Mouse (Mus musculus) MEL (cell line): ENCODE data around the gene Rftn1. TPM values are rescaled to one million over a fixed set of nuclear protein-coding genes. Genes with fewer than 3 reads are reported as not detected.

Experiments
- DNase-seq: peaks from one replicate; pipeline ENCODE4 v3.0.0; 2011; ENCODE audit warnings: low read depth, low spot score
- H3K27ac ChIP-seq: 2 replicates; pipeline ENCODE4 v1.5.1; 2012; ENCODE audit warnings: low read depth, mild to moderate bottlenecking, control low read depth, low read length, moderate library complexity; ENCODE audit not compliant: control insufficient read depth
- H3K27me3 ChIP-seq, 2 experiments: fragments of 150-350 bp in 1 of 2; sonication (generic) in 1 of 2; 2 replicates each; pipeline ENCODE4 v1.6.1; 2012; ENCODE audit warnings: low read length in 2 of 2, mild to moderate bottlenecking in 2 of 2, improper control_type of control experiment in 1 of 2, moderate library complexity in 1 of 2; ENCODE audit not compliant: insufficient read depth in 2 of 2, control insufficient read depth in 1 of 2
- H3K36me3 ChIP-seq, 2 experiments: 2 replicates each; pipeline ENCODE4 v1.6.1; 2012 to 2014; ENCODE audit warnings: low read length in 2 of 2, improper control_type of control experiment in 1 of 2, inconsistent platforms in 1 of 2, mild to moderate bottlenecking in 1 of 2; ENCODE audit not compliant: insufficient read depth in 2 of 2, control insufficient read depth in 1 of 2
- H3K4me1 ChIP-seq, 2 experiments: fragments of 150-350 bp in 1 of 2; sonication (generic) in 1 of 2; 2 replicates each; pipeline ENCODE4 v1.6.1; 2012; ENCODE audit warnings: low read length in 2 of 2, improper control_type of control experiment in 1 of 2, mild to moderate bottlenecking in 1 of 2; ENCODE audit not compliant: insufficient read depth in 2 of 2, control insufficient read depth in 1 of 2
- H3K4me3 ChIP-seq, 2 experiments: fragments of 150-350 bp in 1 of 2; sonication (generic) in 1 of 2; 2 replicates each; pipeline ENCODE4 v1.5.1; 2012; ENCODE audit warnings: low read depth in 2 of 2, low read length in 2 of 2, mild to moderate bottlenecking in 2 of 2, moderate library complexity in 2 of 2, control low read depth in 1 of 2, improper control_type of control experiment in 1 of 2; ENCODE audit not compliant: control insufficient read depth in 1 of 2, insufficient read depth in 1 of 2
- H3K79me2 ChIP-seq: 2 replicates; pipeline ENCODE4 v1.6.1; 2012; ENCODE audit warnings: mild to moderate bottlenecking, low read length, moderate library complexity; ENCODE audit not compliant: control insufficient read depth, poor library complexity, insufficient read depth
- H3K9ac ChIP-seq: 2 replicates; pipeline ENCODE4 v1.6.1; 2012; ENCODE audit warnings: low read depth, mild to moderate bottlenecking, control low read depth, low read length, moderate library complexity; ENCODE audit not compliant: control insufficient read depth, poor library complexity, severe bottlenecking
- H3K9me3 ChIP-seq: fragments of 150-350 bp; sonication (generic); replicated peaks from 2 replicates; pipeline ENCODE4 v1.6.1; 2012; ENCODE audit warnings: mild to moderate bottlenecking, low read length, improper control_type of control experiment, moderate library complexity; ENCODE audit not compliant: insufficient read depth
- ETS1 ChIP-seq: IDR thresholded peaks from 2 replicates; pipeline ENCODE4 v1.6.1; 2012; ENCODE audit warnings: low read depth, mild to moderate bottlenecking, inconsistent platforms, low read length, improper control_type of control experiment, moderate library complexity
- HCFC1 ChIP-seq: IDR thresholded peaks from 2 replicates; pipeline ENCODE4 v1.6.1; 2012; ENCODE audit warnings: low read depth, mild to moderate bottlenecking, inconsistent platforms, low read length, improper control_type of control experiment, moderate library complexity
- KAT2A ChIP-seq: conservative IDR thresholded peaks from 2 replicates; pipeline ENCODE4 v1.6.1; 2012; ENCODE audit warnings: low read depth, low read length, improper control_type of control experiment, inconsistent platforms
- MAFK ChIP-seq: IDR thresholded peaks from 2 replicates; pipeline ENCODE4 v1.6.1; 2011; ENCODE audit warnings: low read depth, mild to moderate bottlenecking, low read length, improper control_type of control experiment, borderline replicate concordance
- MAX ChIP-seq: IDR thresholded peaks from 2 replicates; pipeline ENCODE4 v1.6.1; 2011; ENCODE audit warnings: low read length, improper control_type of control experiment
- MEF2A ChIP-seq: IDR thresholded peaks from 2 replicates; pipeline ENCODE4 v1.6.1; 2014; ENCODE audit warnings: low read depth, mild to moderate bottlenecking, inconsistent platforms, low read length, improper control_type of control experiment; ENCODE audit not compliant: poor library complexity, insufficient replicate concordance, severe bottlenecking; ENCODE audit errors: extremely low read depth
- MYB ChIP-seq: IDR thresholded peaks from 2 replicates; pipeline ENCODE4 v1.6.1; 2011; ENCODE audit warnings: mild to moderate bottlenecking, low read depth, low read length, improper control_type of control experiment
- POLR2AphosphoS5 ChIP-seq: IDR thresholded peaks from 2 replicates; pipeline ENCODE4 v1.6.1; 2012; ENCODE audit warnings: low read depth, borderline replicate concordance, mild to moderate bottlenecking, inconsistent platforms, low read length, moderate library complexity, mixed read lengths
- RAD21 ChIP-seq: IDR thresholded peaks from 2 replicates; pipeline ENCODE4 v1.6.1; 2011; ENCODE audit warnings: mild to moderate bottlenecking, low read depth, low read length, improper control_type of control experiment
- SMC3 ChIP-seq: IDR thresholded peaks from 2 replicates; pipeline ENCODE4 v1.6.1; 2011; ENCODE audit warnings: low read depth, low read length, improper control_type of control experiment
- TAL1 ChIP-seq: IDR thresholded peaks from 2 replicates; pipeline ENCODE4 v1.6.1; 2012; ENCODE audit warnings: mild to moderate bottlenecking, inconsistent platforms, low read length, moderate library complexity, mixed read lengths
- TCF12 ChIP-seq: IDR thresholded peaks from 2 replicates; pipeline ENCODE4 v1.6.1; 2014; ENCODE audit warnings: low read depth, mild to moderate bottlenecking, inconsistent platforms, low read length, improper control_type of control experiment, moderate library complexity
- USF1 ChIP-seq: IDR thresholded peaks from 2 replicates; pipeline ENCODE4 v1.6.1; 2014; ENCODE audit warnings: low read depth, mild to moderate bottlenecking, inconsistent platforms, low read length, improper control_type of control experiment, moderate library complexity
- USF2 ChIP-seq, 2 experiments: IDR thresholded peaks; 2 replicates each; pipeline ENCODE4 v1.6.1; 2011 to 2012; ENCODE audit warnings: improper control_type of control experiment in 2 of 2, low read length in 2 of 2, borderline replicate concordance in 1 of 2, inconsistent platforms in 1 of 2, low read depth in 1 of 2, mild to moderate bottlenecking in 1 of 2; ENCODE audit not compliant: insufficient read depth in 1 of 2
- ZKSCAN1 ChIP-seq: IDR thresholded peaks from 2 replicates; pipeline ENCODE4 v1.6.1; 2012; ENCODE audit warnings: low read depth, mild to moderate bottlenecking, inconsistent platforms, low read length, improper control_type of control experiment, moderate library complexity
- polyA plus RNA-seq, 2 experiments: library from polyadenylated mRNA; stranded (reverse) in 1 of 2; unstranded in 1 of 2; fragments of >175 nt in 1 of 2; fragments of >200 nt in 1 of 2; gene quantifications; 2 replicates each; pipeline versions ENCODE4 v1.2.1 to v1.2.4; 2012; ENCODE audit warnings: low replicate concordance in 2 of 2, low read depth in 1 of 2; ENCODE audit not compliant: insufficient read length in 2 of 2, insufficient read depth in 1 of 2, missing spikeins in 1 of 2
- total RNA-seq: library from RNA; depleted of rRNA; stranded (reverse); fragments of 300-350 nt; gene quantifications from 2 replicates; pipeline ENCODE4 v1.2.3, GENCODE M21; 2012

The Rftn1 gene
- total and polyA plus RNA-seq, 3 experiments, result 70.2 to 76.1 TPM; not detected in 1

DNA sequence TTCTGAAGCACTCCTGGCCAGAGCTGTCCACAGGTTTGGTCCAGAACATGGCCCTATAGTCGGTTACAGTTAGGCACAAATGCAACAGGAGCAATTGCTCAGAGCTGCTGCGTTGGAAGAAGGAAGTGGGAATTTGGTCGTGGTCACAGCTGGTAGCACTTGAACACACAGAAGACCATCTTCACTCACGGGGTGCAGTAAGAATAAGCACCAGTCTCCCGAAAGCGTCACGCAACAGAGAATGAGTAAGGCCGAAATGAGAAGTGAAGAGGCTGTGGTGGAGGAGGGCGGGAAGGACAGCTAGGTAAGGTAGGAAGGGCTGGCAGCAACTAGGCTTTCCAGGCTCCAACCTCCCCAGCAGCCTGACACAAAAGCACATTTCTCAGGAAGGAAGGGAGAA, 140.0 kb downstream of the Rftn1 start:
- H3K36me3 ChIP-seq, result peaks cover 0 to 5% of the 10 kb centered on the region in 2 experiments; a peak in 1 of 4 replicates

DNA sequence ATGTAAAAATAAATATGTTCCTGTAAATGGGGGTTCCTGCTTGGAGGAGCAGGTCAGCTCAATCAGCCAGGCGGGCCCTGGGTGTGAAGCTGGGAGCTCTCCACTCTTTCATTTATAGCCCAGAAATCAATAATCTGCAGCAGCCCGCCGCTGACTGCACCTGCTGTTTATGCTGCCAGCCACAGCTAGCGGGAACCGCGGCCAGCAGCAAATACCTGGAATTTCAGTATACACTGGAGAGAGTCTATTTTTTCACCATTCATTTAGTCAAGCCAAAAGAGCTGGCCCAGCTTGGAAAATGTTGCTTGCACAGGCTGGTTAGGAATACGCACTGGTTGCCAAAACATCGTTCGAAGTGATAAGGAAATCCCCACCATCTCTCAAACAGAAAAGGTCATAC, 142.3 kb downstream of the Rftn1 start:
- TF ChIP-seq ZKSCAN1 (no peak), MAX (no peak), USF2 (IDR thresholded peaks at IDR 0.05; ENCODE audit: borderline replicate concordance in 1 of 2, insufficient read depth in 1 of 2, low read depth in 1 of 2, low read length in 2 of 2) (no peak), KAT2A (no peak), TCF12 (no peak), TAL1 (no peak), MAFK (no peak), MEF2A (no peak), MYB (no peak), USF1 (no peak), SMC3 (no peak)

More for the DNA sequence above, 140.0 kb downstream of the Rftn1 start:
- Histone ChIP-seq H3K27me3 (no peaks in the 10 kb centered on the region), H3K9me3 (no peaks in the 10 kb centered on the region), H3K79me2 (no peaks in the 10 kb centered on the region), H3K4me1 (no peaks in the 10 kb centered on the region), H3K9ac (no peak overlapping the region), H3K27ac (no peak overlapping the region), H3K4me3 (no peak overlapping the region)
- no peak for DNase-seq
- TF ChIP-seq ETS1, result no peak

DNA sequence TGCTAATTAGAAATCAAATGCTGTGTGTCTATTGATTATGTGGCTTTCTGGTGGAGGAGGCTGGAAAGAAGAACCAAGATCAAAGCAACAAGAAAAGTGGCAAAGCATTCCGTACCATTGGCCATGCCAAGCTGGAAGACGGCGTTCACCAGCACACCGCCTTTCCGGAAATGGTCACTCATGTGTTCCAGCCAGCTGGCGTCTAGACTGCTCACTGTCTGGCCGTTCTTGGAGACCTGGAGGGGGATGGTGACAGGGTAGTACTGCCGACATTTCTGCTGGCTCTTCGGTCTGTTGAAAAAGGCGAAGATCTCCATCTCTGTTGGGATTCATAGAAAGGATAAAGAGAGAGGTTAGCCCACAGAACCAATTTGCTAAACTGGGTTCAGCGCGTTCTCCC, 143.3 kb downstream of the Rftn1 start:
- Histone ChIP-seq H3K4me1 (no peaks in the 10 kb centered on the region), H3K4me3 (no peak overlapping the region)

More for the DNA sequence above, 142.3 kb downstream of the Rftn1 start:
- no peak for DNase-seq
- no peaks in the 10 kb centered on the region for H3K27me3 ChIP-seq
- no peak overlapping the region for H3K27ac ChIP-seq
- no peak overlapping the region for H3K9ac ChIP-seq
- no peaks in the 10 kb centered on the region for H3K79me2 ChIP-seq
- H3K36me3 ChIP-seq, result peaks cover 0 to 5% of the 10 kb centered on the region in 2 experiments; a peak in 1 of 4 replicates
- H3K4me3 ChIP-seq, result no peak overlapping the region
- no peaks in the 10 kb centered on the region for H3K9me3 ChIP-seq
- H3K4me1 ChIP-seq, result no peaks in the 10 kb centered on the region

More for the DNA sequence above, 143.3 kb downstream of the Rftn1 start:
- no peak for TF ChIP-seq MEF2A
- no peak for TF ChIP-seq KAT2A
- TF ChIP-seq MAFK, result no peak
- TF ChIP-seq HCFC1, result no peak
- no peak for TF ChIP-seq POLR2AphosphoS5
- no peak for TF ChIP-seq MYB
- no peak for TF ChIP-seq RAD21
- no peak overlapping the region for H3K9ac ChIP-seq
- DNase-seq, result no peak
- no peaks in the 10 kb centered on the region for H3K27me3 ChIP-seq
- H3K27ac ChIP-seq, result no peak overlapping the region
- no peaks in the 10 kb centered on the region for H3K79me2 ChIP-seq
- no peaks in the 10 kb centered on the region for H3K9me3 ChIP-seq
- peaks cover 0 to 8% of the 10 kb centered on the region in 2 experiments; a peak in 2 of 4 replicates for H3K36me3 ChIP-seq
